Comparison of ENCODE assay signal across 9 mouse cellular contexts in the genomic region with DNA sequence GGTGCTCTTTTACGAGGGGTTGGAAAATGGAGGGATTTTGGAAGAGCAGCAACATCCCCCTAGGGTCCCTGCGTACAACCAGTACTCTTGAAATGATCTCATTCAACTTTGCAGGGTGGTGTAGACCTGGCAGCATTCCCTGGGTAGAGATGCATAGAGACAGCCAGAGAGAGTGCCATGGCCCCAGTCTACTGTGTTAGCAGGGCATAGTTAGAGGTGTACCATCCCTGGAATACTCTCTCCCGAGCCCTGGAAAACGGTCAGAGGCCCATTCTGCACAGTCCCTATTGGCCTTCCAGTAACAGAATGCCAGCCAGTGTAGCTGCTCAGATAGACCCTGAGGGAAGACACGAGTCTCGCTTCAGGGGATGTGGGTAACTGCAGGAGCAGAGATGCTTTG. TPM values are rescaled to one million over a fixed set of nuclear protein-coding genes. Genes with fewer than 3 reads are reported as not detected.
A peak's percentile ranks its signal among the peaks of the same experiment; 100 is the strongest.
DNase-seq lines count a peak whose midpoint lies in the region; ATAC-seq lines count a peak whose summit lies in the region.
"Had no signal": no experiment of that assay in that cellular context is flagged by ENCODE, and none has a peak within 500 bp of the region (broad histone marks: within the 10 kb centered on the region; RNA-seq: fewer than 3 reads in every experiment).

No protein-coding gene starts in this region.

- no peak for ATAC-seq in heart, embryonic 14.5 days (ENCODE audit: insufficient number of reproducible peaks, insufficient read depth, low FRiP score, low read depth)
- peak; percentile 6; the same call in 1 of the 2 replicates for ATAC-seq in hindbrain, embryonic 12.5 days (ENCODE audit: low FRiP score)
- ATAC-seq in midbrain, embryonic 12.5 days (ENCODE audit: low FRiP score, low read depth): peak; percentile 50; the same call in 1 of the 2 replicates
- ATAC-seq in granulocyte monocyte progenitor cell, adult 5-6 weeks (replicated peaks; ENCODE audit: poor library complexity, severe bottlenecking): no peak

- 30% methylated on average over 6 of the region's 6 CpGs for WGBS in heart, embryonic 14.5 days
- 64% methylated on average over 6 of the region's 6 CpGs for WGBS in hindbrain, embryonic 12.5 days
- 56% methylated on average over 6 of the region's 6 CpGs for WGBS in midbrain, embryonic 12.5 days

- peak overlapping the region in 1 of 2 experiments; percentile 96; a peak in 1 of 4 replicates for H3K27ac ChIP-seq in heart, embryonic 14.5 days (replicated peaks in 1 of 2; ENCODE audit: control insufficient read depth in 1 of 2, insufficient read depth in 1 of 2, low read depth in 2 of 2, low read length in 2 of 2)
- H3K27ac ChIP-seq in brown adipose tissue, adult 24 weeks (replicated peaks; ENCODE audit: low read depth, low read length): peak overlapping the region; percentile 12; the same call in 1 of the 2 replicates
- H3K27ac ChIP-seq in hindbrain, embryonic 12.5 days: no peak overlapping the region
- H3K27ac ChIP-seq in midbrain, embryonic 12.5 days (replicated peaks): no peak overlapping the region

- H3K4me3 ChIP-seq in heart, embryonic 14.5 days (ENCODE audit: control insufficient read depth in 1 of 2, insufficient read depth in 1 of 2, low read depth in 1 of 2, low read length in 2 of 2): peak overlapping the region; percentile 90
- H3K4me3 ChIP-seq in brown adipose tissue, adult 24 weeks (ENCODE audit: insufficient read depth, low read depth, low read length): peak overlapping the region; percentile 56
- H3K4me3 ChIP-seq in hindbrain, embryonic 12.5 days: peak overlapping the region; percentile 71
- peak overlapping the region; percentile 76 for H3K4me3 ChIP-seq in midbrain, embryonic 12.5 days

- H3K4me1 ChIP-seq in heart, embryonic 14.5 days (ENCODE audit: control insufficient read depth in 2 of 2, insufficient read depth in 2 of 2, low read length in 2 of 2): peaks cover 13 to 41% of the 10 kb centered on the region in 2 experiments
- H3K4me1 ChIP-seq in brown adipose tissue, adult 24 weeks (ENCODE audit: control insufficient read depth, insufficient read depth, insufficient read length, low read length): peaks cover 15% of the 10 kb centered on the region
- peaks cover 15% of the 10 kb centered on the region for H3K4me1 ChIP-seq in hindbrain, embryonic 12.5 days
- H3K4me1 ChIP-seq in midbrain, embryonic 12.5 days: peaks cover 22% of the 10 kb centered on the region

- H3K4me2 ChIP-seq in heart, embryonic 14.5 days (ENCODE audit: low read length): peak overlapping the region; percentile 91
- H3K4me2 ChIP-seq in hindbrain, embryonic 12.5 days (replicated peaks): peak overlapping the region; percentile 76
- peak overlapping the region; percentile 68 for H3K4me2 ChIP-seq in midbrain, embryonic 12.5 days (replicated peaks)

- no peaks in the 10 kb centered on the region for H3K36me3 ChIP-seq in heart, embryonic 14.5 days (ENCODE audit: control insufficient read depth, insufficient read depth, low read length)
- no peaks in the 10 kb centered on the region for H3K36me3 ChIP-seq in hindbrain, embryonic 12.5 days
- H3K36me3 ChIP-seq in midbrain, embryonic 12.5 days: no peaks in the 10 kb centered on the region

- no peaks in the 10 kb centered on the region for H3K9me3 ChIP-seq in heart, embryonic 14.5 days (ENCODE audit: control insufficient read depth, low read length)
- no peaks in the 10 kb centered on the region for H3K9me3 ChIP-seq in hindbrain, embryonic 12.5 days (replicated peaks)
- no peaks in the 10 kb centered on the region for H3K9me3 ChIP-seq in midbrain, embryonic 12.5 days

- no peak for DNase-seq in heart, adult 9 months (ENCODE audit: low spot score in 2 of 2)
- no peak for DNase-seq in urinary bladder, adult 2 months (ENCODE audit: low spot score)
- no peak for DNase-seq in embryo, embryonic 10 days (ENCODE audit: low spot score)

- H3K9ac ChIP-seq in heart, embryonic 14.5 days (ENCODE audit: low read length): peak overlapping the region; percentile 89
- peak overlapping the region; percentile 78 for H3K9ac ChIP-seq in hindbrain, embryonic 12.5 days
- peak overlapping the region; percentile 75 for H3K9ac ChIP-seq in midbrain, embryonic 12.5 days (replicated peaks)

- no peaks in the 10 kb centered on the region for H3K27me3 ChIP-seq in heart, embryonic 14.5 days (ENCODE audit: control insufficient read depth, insufficient read depth, low read length)
- H3K27me3 ChIP-seq in hindbrain, embryonic 12.5 days: no peaks in the 10 kb centered on the region; the same call in 1 of the 2 replicates
- H3K27me3 ChIP-seq in midbrain, embryonic 12.5 days: peaks cover 14% of the 10 kb centered on the region; the same call in 1 of the 2 replicates

RNA-seq across cellular contexts. Expression of gene Tspan2, which starts 1.3 kb away (rescaled TPM):
- polyA plus RNA-seq in heart, embryonic 14.5 days (2014; fragmentation: Nextera tagmentation; extraction: Ambion mirVana): 31.3 and 34.8 TPM in 2 replicates
- polyA plus RNA-seq in brown adipose tissue, adult 24 weeks (2012; ENCODE audit: insufficient read depth, insufficient read length, missing spikeins): 3.5 and 4.5 TPM in 2 replicates
- 7.5 and 8.0 TPM in 2 replicates for polyA plus RNA-seq in hindbrain, embryonic 12.5 days (2016; fragmentation: Nextera tagmentation; extraction: Ambion mirVana)
- polyA plus RNA-seq in midbrain, embryonic 12.5 days (2016; fragmentation: Nextera tagmentation; extraction: Ambion mirVana): 7.3 and 8.6 TPM in 2 replicates
- polyA plus RNA-seq in urinary bladder, adult 2 months (2012; rRNA removed): 76.3 and 90.8 TPM in 2 replicates
- 27.8 and 30.1 TPM in 2 replicates for total RNA-seq in granulocyte monocyte progenitor cell, adult 5-6 weeks (2014; fragmentation: Nextera tagmentation)
- 18.4 and 19.9 TPM in 2 replicates for total RNA-seq in granulocyte monocyte progenitor cell, adult 5-6 weeks (2017)
- total RNA-seq: MEL had no signal

RNA-seq across cellular contexts. Expression of gene Tshb, which starts 46.9 kb away (rescaled TPM):
- polyA plus RNA-seq in heart, embryonic 14.5 days (2014; fragmentation: Nextera tagmentation; extraction: Ambion mirVana): 0.15 and 0.49 TPM in 2 replicates
- polyA plus RNA-seq in brown adipose tissue, adult 24 weeks (2012; ENCODE audit: insufficient read depth, insufficient read length, missing spikeins): not detected in 2 replicates
- polyA plus RNA-seq in hindbrain, embryonic 12.5 days (2016; fragmentation: Nextera tagmentation; extraction: Ambion mirVana): 0.07 and 0.17 TPM in 2 replicates
- polyA plus RNA-seq in midbrain, embryonic 12.5 days (2016; fragmentation: Nextera tagmentation; extraction: Ambion mirVana): 0.37 TPM in 1 of 2 replicates, not detected in the other
- not detected in 2 replicates for polyA plus RNA-seq in urinary bladder, adult 2 months (2012; rRNA removed)
- not detected in 2 replicates for total RNA-seq in granulocyte monocyte progenitor cell, adult 5-6 weeks (2014; fragmentation: Nextera tagmentation)
- total RNA-seq in granulocyte monocyte progenitor cell, adult 5-6 weeks (2017): not detected in 2 replicates
- total RNA-seq: MEL had no signal

Comparison
In these comparisons a context has a peak if more than half of its experiments do, and no peak if none do; other contexts are left out.
1. ATAC-seq: peak in hindbrain, embryonic 12.5 days (single experiment) and midbrain, embryonic 12.5 days (single experiment); none in heart, embryonic 14.5 days (single experiment) and granulocyte monocyte progenitor cell, adult 5-6 weeks (single experiment).
2. Peak in every context shown above with its lines, with median percentiles within 50 percentile points of each other: H3K4me2 ChIP-seq, H3K4me3 ChIP-seq and H3K9ac ChIP-seq.